Mouse (Mus musculus): ENCODE data around the gene Olfr122. TPM values are rescaled to one million over a fixed set of nuclear protein-coding genes. Genes with fewer than 3 reads are reported as not detected.

Gene Olfr122
- not detected for polyA plus RNA-seq (2015; fragmentation: Illumina TruSeq; extraction: RNeasy Lipid Tissue Mini Kit (QIAGEN cat#74804); ENCODE audit: insufficient read depth, low read depth, low replicate concordance)

DNA sequence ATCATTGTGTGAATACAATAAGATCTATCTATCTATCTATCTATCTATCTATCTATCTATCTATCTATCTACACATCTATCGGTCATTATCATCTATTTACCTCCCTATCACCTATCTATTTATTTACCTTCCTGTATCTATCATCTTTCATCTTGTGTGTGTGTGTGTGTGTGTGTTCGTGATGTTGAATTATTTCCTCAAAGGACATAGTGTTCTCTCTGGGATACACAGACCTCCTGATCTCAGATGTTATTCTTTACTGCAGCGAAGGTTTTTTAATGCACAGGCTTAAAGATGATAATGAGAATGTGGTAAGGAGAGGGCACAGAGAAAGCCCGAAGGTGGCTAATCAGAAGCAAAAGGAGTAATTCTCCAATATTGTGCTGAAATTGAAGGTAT lies at the start of gene Olfr122:
TSS of gene Olfr122 (plus strand) at position 301 of the 400 bp plus-strand sequence.

DNA sequence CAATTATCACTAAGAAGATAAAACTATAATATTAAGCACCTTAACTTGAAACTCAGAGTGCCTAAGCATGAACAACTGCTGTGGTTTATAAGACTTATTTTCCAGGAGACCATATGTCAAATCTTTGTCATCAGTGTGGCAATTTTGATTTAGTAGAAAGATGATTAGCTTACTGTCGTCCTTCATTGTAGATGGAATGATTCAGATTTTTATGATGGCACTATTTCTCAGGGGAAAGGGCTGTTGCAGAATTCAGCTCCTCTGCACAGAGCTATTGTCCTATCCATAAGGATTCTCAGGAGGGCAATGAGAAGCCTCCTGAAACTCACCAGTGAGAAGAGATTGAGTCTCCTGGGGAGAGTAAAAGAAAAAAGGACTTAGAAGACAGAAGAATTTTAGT lies 46.9 kb upstream of the Olfr122 start, which contains the start of gene Olfr120:
TSS of gene Olfr120 (plus strand) at position 301 of the 400 bp plus-strand sequence.

DNA sequence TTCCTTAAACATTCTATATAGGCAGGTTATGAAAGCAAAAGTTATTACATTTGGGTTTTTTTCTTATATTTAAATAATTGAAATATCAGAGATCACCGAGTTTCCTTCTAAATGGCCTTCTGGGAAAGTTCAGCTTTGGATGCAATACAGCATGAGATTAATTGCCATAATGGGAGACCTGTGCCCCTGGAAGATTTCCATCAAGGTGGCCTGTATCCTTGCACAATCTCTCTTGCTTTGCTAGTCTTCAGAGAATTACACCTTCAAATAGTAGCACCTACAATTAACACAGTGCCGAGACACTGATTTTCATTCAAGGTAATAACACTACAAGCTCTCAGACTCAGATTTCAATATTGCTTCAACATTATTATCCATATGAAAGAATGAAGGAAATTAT lies 24.8 kb downstream of the Olfr122 start, which contains the start of gene Olfr123:
TSS of gene Olfr123 (plus strand) at position 301 of the 400 bp plus-strand sequence.

DNA sequence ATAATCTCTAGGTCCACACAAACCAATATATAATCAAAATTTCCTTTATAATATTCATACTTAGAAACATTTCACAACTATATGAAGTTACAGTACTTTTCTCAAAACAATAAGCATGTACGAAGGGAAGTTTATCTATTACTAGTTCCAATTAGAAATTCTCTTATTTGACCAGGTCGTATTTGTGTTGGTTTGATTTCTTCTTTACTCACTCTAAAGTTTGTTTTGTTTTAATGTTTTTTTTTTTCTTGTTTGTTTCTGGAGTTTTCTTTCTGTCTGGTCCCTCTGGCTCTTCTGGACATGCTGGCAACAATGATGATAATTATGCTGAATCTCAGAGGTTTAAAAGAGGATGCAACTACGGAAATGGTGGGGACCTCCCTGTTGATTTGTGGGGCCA lies 31.2 kb downstream of the Olfr122 start, which contains the start of gene Olfr124:
TSS of gene Olfr124 (plus strand) at position 301 of the 400 bp plus-strand sequence.

Other genes with a start within 250 kb of the Olfr122 start
- gene Olfr112, start 199.2 kb upstream of the Olfr122 start, polyA plus RNA-seq (2015; fragmentation: Illumina TruSeq; extraction: RNeasy Lipid Tissue Mini Kit (QIAGEN cat#74804); ENCODE audit: insufficient read depth, low read depth, low replicate concordance), result not detected
- not detected for gene Olfr113, start 190.9 kb upstream of the Olfr122 start, polyA plus RNA-seq (2015; fragmentation: Illumina TruSeq; extraction: RNeasy Lipid Tissue Mini Kit (QIAGEN cat#74804); ENCODE audit: insufficient read depth, low read depth, low replicate concordance)
- gene Olfr114, start 175.9 kb upstream of the Olfr122 start, polyA plus RNA-seq (2015; fragmentation: Illumina TruSeq; extraction: RNeasy Lipid Tissue Mini Kit (QIAGEN cat#74804); ENCODE audit: insufficient read depth, low read depth, low replicate concordance), result not detected
- not detected for gene Olfr115, start 141.5 kb upstream of the Olfr122 start, polyA plus RNA-seq (2015; fragmentation: Illumina TruSeq; extraction: RNeasy Lipid Tissue Mini Kit (QIAGEN cat#74804); ENCODE audit: insufficient read depth, low read depth, low replicate concordance)
- gene Olfr116, start 141.4 kb upstream of the Olfr122 start, polyA plus RNA-seq (2015; fragmentation: Illumina TruSeq; extraction: RNeasy Lipid Tissue Mini Kit (QIAGEN cat#74804); ENCODE audit: insufficient read depth, low read depth, low replicate concordance), result not detected
- not detected for gene Olfr117, start 104.8 kb upstream of the Olfr122 start, polyA plus RNA-seq (2015; fragmentation: Illumina TruSeq; extraction: RNeasy Lipid Tissue Mini Kit (QIAGEN cat#74804); ENCODE audit: insufficient read depth, low read depth, low replicate concordance)
- not detected for gene Olfr118, start 101.6 kb upstream of the Olfr122 start, polyA plus RNA-seq (2015; fragmentation: Illumina TruSeq; extraction: RNeasy Lipid Tissue Mini Kit (QIAGEN cat#74804); ENCODE audit: insufficient read depth, low read depth, low replicate concordance)
- gene Olfr119, start 72.0 kb upstream of the Olfr122 start, polyA plus RNA-seq (2015; fragmentation: Illumina TruSeq; extraction: RNeasy Lipid Tissue Mini Kit (QIAGEN cat#74804); ENCODE audit: insufficient read depth, low read depth, low replicate concordance), result not detected
- gene Olfr120, start 46.8 kb upstream of the Olfr122 start, polyA plus RNA-seq (2015; fragmentation: Illumina TruSeq; extraction: RNeasy Lipid Tissue Mini Kit (QIAGEN cat#74804); ENCODE audit: insufficient read depth, low read depth, low replicate concordance), result not detected
- gene Olfr121, start 19.8 kb upstream of the Olfr122 start, polyA plus RNA-seq (2015; fragmentation: Illumina TruSeq; extraction: RNeasy Lipid Tissue Mini Kit (QIAGEN cat#74804); ENCODE audit: insufficient read depth, low read depth, low replicate concordance), result not detected
- gene Olfr123, start 24.9 kb downstream of the Olfr122 start, polyA plus RNA-seq (2015; fragmentation: Illumina TruSeq; extraction: RNeasy Lipid Tissue Mini Kit (QIAGEN cat#74804); ENCODE audit: insufficient read depth, low read depth, low replicate concordance), result not detected
- not detected for gene Olfr124, start 31.3 kb downstream of the Olfr122 start, polyA plus RNA-seq (2015; fragmentation: Illumina TruSeq; extraction: RNeasy Lipid Tissue Mini Kit (QIAGEN cat#74804); ENCODE audit: insufficient read depth, low read depth, low replicate concordance)
- not detected for gene Olfr125, start 64.3 kb downstream of the Olfr122 start, polyA plus RNA-seq (2015; fragmentation: Illumina TruSeq; extraction: RNeasy Lipid Tissue Mini Kit (QIAGEN cat#74804); ENCODE audit: insufficient read depth, low read depth, low replicate concordance)
- not detected for gene Olfr126, start 78.9 kb downstream of the Olfr122 start, polyA plus RNA-seq (2015; fragmentation: Illumina TruSeq; extraction: RNeasy Lipid Tissue Mini Kit (QIAGEN cat#74804); ENCODE audit: insufficient read depth, low read depth, low replicate concordance)
- not detected for gene Olfr127, start 131.8 kb downstream of the Olfr122 start, polyA plus RNA-seq (2015; fragmentation: Illumina TruSeq; extraction: RNeasy Lipid Tissue Mini Kit (QIAGEN cat#74804); ENCODE audit: insufficient read depth, low read depth, low replicate concordance)
- gene Olfr128, start 151.9 kb downstream of the Olfr122 start, polyA plus RNA-seq (2015; fragmentation: Illumina TruSeq; extraction: RNeasy Lipid Tissue Mini Kit (QIAGEN cat#74804); ENCODE audit: insufficient read depth, low read depth, low replicate concordance), result not detected
- gene Olfr761, start 184.5 kb downstream of the Olfr122 start, polyA plus RNA-seq (2015; fragmentation: Illumina TruSeq; extraction: RNeasy Lipid Tissue Mini Kit (QIAGEN cat#74804); ENCODE audit: insufficient read depth, low read depth, low replicate concordance), result not detected